Mouse (Mus musculus) midbrain, embryonic 16.5 days (tissue): ENCODE results near the gene Gars. TPM values are rescaled to one million over a fixed set of nuclear protein-coding genes. Genes with fewer than 3 reads are reported as not detected.

Source experiments
- ATAC-seq: fragments of 200-750 bp; cut with Nextera tagmentation; 2 replicates; pipeline ENCODE4 v1.8.0; 2017; ENCODE audit warnings: moderate TSS enrichment
- H3K27ac ChIP-seq: fragments of 300-500 bp; sonication (generic); 2 replicates; pipeline ENCODE4 v1.5.1; 2014; ENCODE audit warnings: mild to moderate bottlenecking, low read length, mixed read lengths
- H3K27me3 ChIP-seq: fragments of 300-500 bp; sonication (generic); 2 replicates; pipeline ENCODE4 v1.6.1; 2014; ENCODE audit warnings: low read depth, low read length, mixed read lengths; ENCODE audit not compliant: control insufficient read depth, insufficient read depth
- H3K36me3 ChIP-seq: fragments of 300-500 bp; sonication (generic); 2 replicates; pipeline ENCODE4 v1.6.1; 2014; ENCODE audit warnings: mild to moderate bottlenecking, low read length, moderate library complexity, mixed read lengths; ENCODE audit not compliant: control insufficient read depth, insufficient read depth
- H3K4me1 ChIP-seq: fragments of 300-500 bp; sonication (generic); 2 replicates; pipeline ENCODE4 v1.6.1; 2014; ENCODE audit warnings: mild to moderate bottlenecking, low read length, mixed read lengths; ENCODE audit not compliant: control insufficient read depth, insufficient read depth
- H3K4me2 ChIP-seq: fragments of 300-500 bp; sonication (generic); 2 replicates; pipeline ENCODE4 v1.6.1; 2014; ENCODE audit warnings: mild to moderate bottlenecking, low read length, mixed read lengths
- H3K4me3 ChIP-seq: fragments of 300-500 bp; sonication (generic); 2 replicates; pipeline ENCODE4 v1.5.1; 2014; ENCODE audit warnings: low read depth, mild to moderate bottlenecking, low read length, moderate library complexity, mixed read lengths
- H3K9ac ChIP-seq: fragments of 300-500 bp; sonication (generic); 2 replicates; pipeline ENCODE4 v1.6.1; 2014; ENCODE audit warnings: low read depth, low read length, mixed read lengths
- H3K9me3 ChIP-seq: fragments of 300-500 bp; sonication (generic); replicated peaks from 2 replicates; pipeline ENCODE4 v1.6.1; 2014; ENCODE audit warnings: mild to moderate bottlenecking, low read length, mixed read lengths; ENCODE audit not compliant: control insufficient read depth, poor library complexity, severe bottlenecking
- WGBS: fragments of 180-500 bp; shearing (Covaris S2); extraction: QIAGEN DNeasy Blood & Tissue Kit; methylation state at CpG from one replicate; pipeline ENCODE4 v1.1.7; 2014; 5-methylcytosine and 5-hydroxymethylcytosine counted together
- polyA plus RNA-seq: library from polyadenylated mRNA; unstranded; fragments of >200 nt; fragmentation: Nextera tagmentation; extraction: Ambion mirVana; gene quantifications from 2 replicates; pipeline ENCODE4 v1.2.1, GENCODE M21; 2015

Gene Gars
- polyA plus RNA-seq, 1 experiment from 2014 or later: 225 TPM

GRCm38 (mm10) chr6:55018417-55018816, 19.4 kb upstream of the Gars start:
- 80% methylated on average over 2 of the region's 2 CpGs for WGBS
- H3K9ac ChIP-seq: no peak overlapping the region

GRCm38 (mm10) chr6:55021806-55022205, 16.0 kb upstream of the Gars start:
- 85% methylated on average over 7 of the region's 7 CpGs for WGBS
- no peak overlapping the region for H3K27ac ChIP-seq
- H3K36me3 ChIP-seq: no peaks in the 10 kb centered on the region
- H3K4me1 ChIP-seq: no peaks in the 10 kb centered on the region
- 0 out of 2 replicates have a peak, but pooled peaks cover 4% of the 10 kb centered on the region for H3K27me3 ChIP-seq
- H3K9me3 ChIP-seq: no peaks in the 10 kb centered on the region
- no peak for ATAC-seq
- no peak overlapping the region for H3K9ac ChIP-seq
- H3K4me2 ChIP-seq: no peak overlapping the region
- H3K4me3 ChIP-seq: no peak overlapping the region

More at GRCm38 (mm10) chr6:55018417-55018816, 19.4 kb upstream of the Gars start:
- no peaks in the 10 kb centered on the region for H3K4me1 ChIP-seq
- H3K9me3 ChIP-seq: no peaks in the 10 kb centered on the region
- no peak overlapping the region for H3K4me3 ChIP-seq
- no peak for ATAC-seq
- H3K27me3 ChIP-seq: 0 out of 2 replicates have a peak, but pooled peaks cover 4% of the 10 kb centered on the region
- no peaks in the 10 kb centered on the region for H3K36me3 ChIP-seq
- H3K27ac ChIP-seq: no peak overlapping the region
- no peak overlapping the region for H3K4me2 ChIP-seq

- WGBS: 46% methylated on average over 2 of the region's 2 CpGs
Observed at GRCm38 (mm10) chr6:55027642-55028041, 10.2 kb upstream of the Gars start.

GRCm38 (mm10) chr6:55036731-55037130, 1.1 kb upstream of the Gars start:
- Histone ChIP-seq H3K36me3 (no peaks in the 10 kb centered on the region), H3K9ac (no peak overlapping the region), H3K27me3 (no peaks in the 10 kb centered on the region), H3K9me3 (no peaks in the 10 kb centered on the region), H3K4me3 (no peak overlapping the region), H3K4me2 (no peak overlapping the region), H3K27ac (no peak overlapping the region), H3K4me1 (peaks cover 20% of the 10 kb centered on the region)
- 93% methylated on average over 4 of the region's 4 CpGs for WGBS
- no peak for ATAC-seq

More at GRCm38 (mm10) chr6:55027642-55028041, 10.2 kb upstream of the Gars start:
- Histone ChIP-seq H3K9ac (no peak overlapping the region), H3K4me1 (no peaks in the 10 kb centered on the region), H3K4me3 (no peak overlapping the region), H3K27ac (no peak overlapping the region), H3K9me3 (no peaks in the 10 kb centered on the region), H3K27me3 (no peaks in the 10 kb centered on the region), H3K36me3 (no peaks in the 10 kb centered on the region), H3K4me2 (no peak overlapping the region)
- no peak for ATAC-seq

- Histone ChIP-seq H3K36me3 (no peaks in the 10 kb centered on the region), H3K9me3 (no peaks in the 10 kb centered on the region), H3K9ac (peak overlapping the region; percentile 96), H3K4me2 (peak overlapping the region; percentile 77), H3K4me1 (peaks cover 22% of the 10 kb centered on the region), H3K27ac (peak overlapping the region; percentile 96), H3K27me3 (no peaks in the 10 kb centered on the region), H3K4me3 (peak overlapping the region; percentile 96)
- 3% methylated on average over 12 of the region's 12 CpGs for WGBS
- 0 out of 2 replicates have a peak, but pooled peaks have one; percentile 36 for ATAC-seq
Observed at GRCm38 (mm10) chr6:55038671-55039445, 1.1 kb downstream of the Gars start.

- 80% methylated on average over 6 of the region's 6 CpGs for WGBS
- H3K4me3 ChIP-seq: peak overlapping the region; percentile 96
- H3K4me2 ChIP-seq: peak overlapping the region; percentile 77
- no peaks in the 10 kb centered on the region for H3K27me3 ChIP-seq
- H3K27ac ChIP-seq: no peak overlapping the region
- H3K9me3 ChIP-seq: no peaks in the 10 kb centered on the region
- H3K9ac ChIP-seq: peak overlapping the region; percentile 96; the same call in 1 of the 2 replicates
- no peak for ATAC-seq
- peaks cover 26% of the 10 kb centered on the region for H3K4me1 ChIP-seq
- no peaks in the 10 kb centered on the region for H3K36me3 ChIP-seq
Observed at GRCm38 (mm10) chr6:55039446-55039783, 1.6 kb downstream of the Gars start.

- WGBS: 76% methylated on average over 1 of the region's 1 CpGs
- H3K4me2 ChIP-seq: no peak overlapping the region
- no peak overlapping the region for H3K4me3 ChIP-seq
Observed at GRCm38 (mm10) chr6:55040031-55040430, 2.2 kb downstream of the Gars start.

GRCm38 (mm10) chr6:55043206-55043605, 5.4 kb downstream of the Gars start:
- no peak overlapping the region for H3K4me2 ChIP-seq
- ATAC-seq: no peak
- H3K27ac ChIP-seq: no peak overlapping the region
- H3K9me3 ChIP-seq: no peaks in the 10 kb centered on the region
- no peak overlapping the region for H3K9ac ChIP-seq
- WGBS: 88% methylated on average over 8 of the region's 8 CpGs
- H3K36me3 ChIP-seq: peaks cover 6% of the 10 kb centered on the region; the same call in 1 of the 2 replicates
- H3K4me1 ChIP-seq: peaks cover 22% of the 10 kb centered on the region
- H3K4me3 ChIP-seq: no peak overlapping the region
- H3K27me3 ChIP-seq: no peaks in the 10 kb centered on the region

More at GRCm38 (mm10) chr6:55040031-55040430, 2.2 kb downstream of the Gars start:
- H3K9ac ChIP-seq: no peak overlapping the region
- no peak for ATAC-seq
- H3K9me3 ChIP-seq: no peaks in the 10 kb centered on the region
- H3K4me1 ChIP-seq: peaks cover 27% of the 10 kb centered on the region
- no peaks in the 10 kb centered on the region for H3K36me3 ChIP-seq
- H3K27ac ChIP-seq: no peak overlapping the region
- H3K27me3 ChIP-seq: no peaks in the 10 kb centered on the region

- Histone ChIP-seq H3K4me3 (no peak overlapping the region), H3K9ac (no peak overlapping the region), H3K27me3 (no peaks in the 10 kb centered on the region), H3K36me3 (peaks cover 11% of the 10 kb centered on the region), H3K4me1 (peaks cover 16% of the 10 kb centered on the region), H3K4me2 (no peak overlapping the region), H3K9me3 (no peaks in the 10 kb centered on the region), H3K27ac (no peak overlapping the region)
- no peak for ATAC-seq
- WGBS: 55% methylated on average over 5 of the region's 5 CpGs
Observed at GRCm38 (mm10) chr6:55044542-55044941, 6.7 kb downstream of the Gars start.
